In genomic region chr10:99459171-99459660, GRCm38 (mm10) we compare ENCODE assay signal across 11 mouse cellular contexts.
DNase-seq lines count a peak whose midpoint lies in the region; ATAC-seq lines count a peak whose summit lies in the region.
"Had no signal": no experiment of that assay in that cellular context is flagged by ENCODE, and none has a peak within 500 bp of the region (broad histone marks: within the 10 kb centered on the region; RNA-seq: fewer than 3 reads in every experiment).

No protein-coding gene starts in this region.

- H3K9me3 ChIP-seq in kidney, embryonic 16.5 days (ENCODE audit: low read length) = no peaks in the 10 kb centered on the region
- H3K9me3 ChIP-seq: limb, embryonic 12.5 days had no signal

- no peak for ATAC-seq in kidney, embryonic 16.5 days (ENCODE audit: low FRiP score, low TSS enrichment)

- no peak overlapping the region for H3K4me2 ChIP-seq in kidney, embryonic 16.5 days (replicated peaks; ENCODE audit: low read depth, low read length)
- H3K4me2 ChIP-seq: limb, embryonic 12.5 days had no signal

- H3K36me3 ChIP-seq in kidney, embryonic 16.5 days (ENCODE audit: insufficient read depth, low read length) = no peaks in the 10 kb centered on the region
- H3K36me3 ChIP-seq: limb, embryonic 12.5 days had no signal

- DNase-seq in embryo, embryonic 10 days (ENCODE audit: low spot score) = peak; percentile 11
- DNase-seq in embryo, embryonic 11 days = no peak
- no peak for DNase-seq in kidney, postnatal 25 days
- DNase-seq in thymus, postnatal 4 days = peak; percentile 16
- DNase-seq in thymus, postnatal 25 days = no peak
- DNase-seq in cerebellum, adult 8-10 months = no peak
- DNase-seq in cerebellum, adult 11-12 months = no peak
- DNase-seq: cerebellum, adult 18-20 months; retina, postnatal 1 day had no signal

- H3K27me3 ChIP-seq in kidney, embryonic 16.5 days (ENCODE audit: insufficient read depth, low read length) = no peaks in the 10 kb centered on the region

- peak overlapping the region; percentile 27; the same call in 1 of the 2 replicates for H3K27ac ChIP-seq in kidney, embryonic 16.5 days (ENCODE audit: low read length)
- H3K27ac ChIP-seq: limb, embryonic 12.5 days had no signal

- H3K4me3 ChIP-seq in kidney, embryonic 16.5 days (ENCODE audit: low read length) = no peak overlapping the region
- H3K4me3 ChIP-seq: limb, embryonic 12.5 days had no signal

- H3K4me1 ChIP-seq in kidney, embryonic 16.5 days (ENCODE audit: insufficient read depth, low read length) = peaks cover 20% of the 10 kb centered on the region

- 63% methylated on average over 9 of the region's 9 CpGs for WGBS in kidney, embryonic 16.5 days

- H3K9ac ChIP-seq in kidney, embryonic 16.5 days (replicated peaks; ENCODE audit: low read length) = no peak overlapping the region
- H3K9ac ChIP-seq: limb, embryonic 12.5 days had no signal

Comparison
In these comparisons a context has a peak if more than half of its experiments do, and no peak if none do; other contexts are left out.
1. DNase-seq: peak in embryo, embryonic 10 days (single experiment) and thymus, postnatal 4 days (single experiment); none in embryo, embryonic 11 days (single experiment), kidney, postnatal 25 days (0 of 2), thymus, postnatal 25 days (single experiment), cerebellum, adult 8-10 months (single experiment) and cerebellum, adult 11-12 months (single experiment).